Mouse (Mus musculus) fibroblast of lung, adult 2 months (primary cell): Measurements from ENCODE around the gene D730048I06Rik.
"Not testable (repeated sequence)": the region's sequence is repeated elsewhere in the genome, so short reads cannot be mapped to it uniquely, and the experiment has no call there.

Source experiments
- DNase-seq: peaks from one replicate; pipeline ENCODE4 v3.0.0-alpha.2; 2011; ENCODE audit warnings: low read depth

Gene D730048I06Rik

DNA sequence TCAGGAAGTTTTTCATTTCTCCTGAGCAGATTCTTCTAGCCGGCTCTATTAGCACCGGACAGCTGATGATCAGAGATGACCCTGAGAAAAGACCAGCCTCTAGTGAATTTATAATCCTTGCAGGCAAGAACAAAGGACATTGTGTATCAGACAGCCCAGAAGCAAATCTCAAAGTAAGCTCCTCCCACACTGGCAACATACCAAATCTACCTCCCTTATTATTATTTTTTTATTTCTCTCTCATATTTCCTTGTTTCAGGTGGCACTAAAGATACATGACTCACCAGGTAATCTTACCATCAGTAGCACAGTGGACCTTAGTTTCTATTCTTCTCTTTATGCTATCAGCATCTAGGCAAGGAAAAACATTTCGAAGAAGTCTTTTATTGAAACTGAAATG is at the start of gene D730048I06Rik, which contains the start of gene Gm27235:
Gene D730048I06Rik (minus strand): TSS at position 112 of the 400 bp plus-strand sequence.
Gene Gm27235 (minus strand): TSS at position 101 of the 400 bp plus-strand sequence.
- DNase-seq = no peak

- not testable (repeated sequence) for DNase-seq
These were observed 28.0 kb upstream of the D730048I06Rik start for GRCm38 (mm10) chr9:35817881-35818280.

- DNase-seq = no peak
These were observed 8.2 kb upstream of the D730048I06Rik start for GRCm38 (mm10) chr9:35798146-35798545.

DNA sequence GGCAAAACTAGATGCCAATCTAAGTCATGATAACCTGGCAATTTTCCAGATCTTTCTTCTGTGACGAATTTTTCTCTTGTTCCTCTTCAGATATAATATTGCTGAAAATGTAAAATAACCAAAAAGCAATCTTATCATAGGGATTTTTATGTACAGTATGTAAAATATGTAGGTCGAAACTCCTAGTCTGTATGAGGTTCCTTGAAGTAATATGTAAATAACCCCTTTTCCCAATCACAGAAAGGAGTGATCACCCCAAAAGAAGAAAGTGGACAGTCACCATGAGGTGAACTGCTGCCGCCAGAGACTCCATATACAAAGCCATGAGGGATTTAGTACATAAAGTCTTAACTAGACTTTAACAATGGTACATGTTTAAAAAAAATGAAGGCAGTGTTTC is 11.9 kb downstream of the D730048I06Rik start, which contains the start of gene Gm17727:
Gene Gm17727 (minus strand): TSS at position 101 of the 400 bp plus-strand sequence.
- DNase-seq = no peak

DNA sequence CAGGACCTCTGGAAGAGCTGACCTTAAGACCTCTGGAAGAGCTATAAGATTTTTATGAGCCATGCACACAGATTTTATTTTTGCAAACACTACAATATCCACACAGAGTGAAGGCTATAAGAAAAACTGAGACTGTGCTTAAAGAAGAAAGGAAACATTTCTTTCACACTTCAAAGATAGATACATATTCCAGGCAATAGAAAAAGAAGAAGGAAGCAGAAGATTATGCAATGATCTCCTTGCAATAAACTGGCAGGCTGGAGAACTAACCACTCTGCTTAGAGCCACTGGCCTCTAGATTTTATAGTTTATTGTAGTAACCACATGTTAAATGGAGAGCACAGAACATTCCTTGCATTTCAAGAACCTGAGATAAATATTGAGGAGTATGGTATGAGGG is 33.1 kb downstream of the D730048I06Rik start:
- DNase-seq = no peak

DNA sequence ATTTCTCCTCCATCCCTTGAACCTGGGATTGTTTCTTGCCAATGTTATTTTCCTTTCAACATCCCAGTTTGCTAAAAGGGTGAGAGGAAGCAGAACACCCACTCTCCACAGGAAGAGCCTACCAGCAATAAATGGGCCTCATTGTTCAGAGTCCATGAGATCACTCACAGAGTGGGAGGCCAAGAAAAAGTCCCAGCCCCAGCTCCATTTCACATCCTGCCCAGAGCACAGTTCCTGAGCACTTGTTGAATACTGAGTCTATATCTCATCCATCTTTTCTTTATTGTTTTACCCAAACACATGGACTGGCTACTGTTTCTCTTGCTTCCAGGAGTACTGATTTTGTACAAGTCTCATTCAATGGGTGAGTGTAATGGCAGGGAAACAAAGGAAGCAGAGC is 49.2 kb downstream of the D730048I06Rik start, which contains the start of gene Gm17677:
Gene Gm17677 (plus strand): TSS at position 301 of the 400 bp plus-strand sequence.
- DNase-seq = no peak
